Mouse (Mus musculus) heart, postnatal 4 days (tissue): ENCODE data around the gene Gal3st3. TPM values are rescaled to one million over a fixed set of nuclear protein-coding genes. Genes with fewer than 3 reads are reported as not detected.
"Not testable (repeated sequence)": the region's sequence is repeated elsewhere in the genome, so short reads cannot be mapped to it uniquely, and the experiment has no call there.

ENCODE experiments used
- DNase-seq: peaks from one replicate; pipeline ENCODE4 v3.0.0; 2021
- total RNA-seq, 2 experiments: library from RNA; stranded (reverse); gene quantifications; 2 replicates each; pipeline ENCODE4 v1.2.3; 2021

Gal3st3 gene
- total RNA-seq, 2 experiments from 2014 or later, result 7.4 to 9.3 TPM

DNA sequence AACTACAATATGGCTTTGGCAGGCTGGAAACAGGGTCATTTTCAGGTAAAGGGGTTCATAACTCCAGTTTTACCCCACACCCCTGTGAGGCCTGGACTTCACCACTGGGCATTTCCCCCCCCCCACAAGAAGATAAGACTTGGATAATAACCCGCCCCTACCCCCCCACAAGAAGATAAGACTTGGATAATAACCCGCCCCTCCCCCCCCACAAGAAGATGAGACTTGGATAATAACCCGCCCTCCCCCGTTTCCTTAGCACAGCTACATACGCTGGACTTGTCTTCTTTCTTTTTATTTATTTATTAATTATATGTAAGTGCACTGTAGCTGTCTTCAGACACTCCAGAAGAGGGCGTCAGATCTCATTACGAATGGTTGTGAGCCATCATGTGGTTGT lies 10.9 kb downstream of the Gal3st3 start:
- DNase-seq, result no peak

DNA sequence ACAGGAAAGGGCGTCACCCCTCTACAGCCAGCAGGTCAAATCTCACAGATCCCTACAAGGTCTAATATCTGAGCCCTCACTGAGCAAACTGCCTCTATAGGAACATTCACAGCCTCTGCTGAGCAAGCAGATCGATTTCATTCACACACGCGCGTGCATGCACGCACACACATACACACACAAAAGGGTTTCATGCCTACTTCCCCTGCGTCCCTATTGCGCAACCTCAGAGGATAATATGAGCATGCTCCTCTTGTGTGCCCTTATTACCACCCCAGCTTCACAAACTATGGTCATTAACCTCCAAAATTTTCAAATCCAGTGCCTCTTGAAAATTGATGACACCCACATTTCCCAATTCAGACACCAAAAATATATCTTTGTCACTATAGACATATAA lies 15.1 kb downstream of the Gal3st3 start:
- no peak for DNase-seq

DNA sequence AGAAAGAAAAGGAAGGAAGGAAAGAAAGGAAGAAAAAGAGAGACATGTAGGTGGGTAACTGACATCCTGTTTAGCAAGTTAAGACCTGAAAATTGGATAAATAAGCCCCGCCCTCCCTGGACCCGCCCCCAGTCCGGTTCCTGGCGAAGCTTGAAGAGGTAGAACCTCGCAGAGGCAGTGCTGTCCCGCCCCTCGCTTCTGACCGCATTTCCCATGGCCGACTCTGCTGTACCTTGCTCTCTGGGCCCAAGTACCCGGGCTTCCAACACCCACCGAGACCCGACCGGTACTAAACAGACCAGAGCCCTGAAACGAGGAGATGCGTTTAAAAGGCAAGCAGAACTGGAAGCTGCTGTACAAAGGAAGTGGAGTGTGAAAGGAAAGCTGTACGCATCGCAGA lies 25.7 kb downstream of the Gal3st3 start:
- peak; percentile 21 for DNase-seq

DNA sequence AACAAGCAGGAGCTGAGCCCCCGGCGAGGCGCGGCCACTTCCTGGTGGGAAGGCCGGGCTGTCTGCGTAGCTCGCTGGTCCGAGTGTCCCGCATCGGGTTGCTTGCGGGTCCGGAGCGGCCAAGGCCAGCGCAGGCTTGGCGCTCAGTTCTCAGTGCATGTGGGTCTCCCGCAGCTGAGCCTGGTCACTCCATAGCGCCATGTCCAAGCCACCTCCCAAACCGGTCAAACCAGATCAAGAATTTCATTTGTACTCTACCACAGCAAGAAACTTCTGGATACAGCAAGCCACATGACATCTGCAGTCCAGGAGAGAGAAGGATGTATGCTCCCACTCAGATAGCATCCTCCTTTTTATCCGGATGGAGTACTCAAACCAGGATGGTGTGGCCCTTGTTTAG lies 29.8 kb downstream of the Gal3st3 start:
- DNase-seq, result no peak

DNA sequence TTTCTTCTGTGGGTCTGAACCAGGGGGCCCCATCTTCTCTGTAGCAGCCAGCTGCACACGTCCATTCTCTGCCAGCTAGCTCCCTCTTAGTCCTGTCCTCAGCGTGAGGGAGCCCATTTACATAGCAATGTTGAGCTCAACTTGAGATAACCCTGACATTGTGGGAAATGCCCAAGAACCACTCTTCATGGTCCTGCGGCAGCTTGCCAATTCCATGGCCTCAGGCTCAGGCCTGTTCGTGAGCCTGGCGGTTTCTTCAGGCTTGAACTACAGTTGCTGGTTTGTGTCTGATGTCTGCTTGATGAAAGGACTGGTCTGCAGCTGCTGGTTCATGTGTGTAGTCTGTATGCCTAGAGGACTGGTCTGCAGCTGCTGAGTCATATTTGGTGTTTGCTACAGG lies 36.6 kb downstream of the Gal3st3 start:
- DNase-seq, result peak; percentile 38

DNA sequence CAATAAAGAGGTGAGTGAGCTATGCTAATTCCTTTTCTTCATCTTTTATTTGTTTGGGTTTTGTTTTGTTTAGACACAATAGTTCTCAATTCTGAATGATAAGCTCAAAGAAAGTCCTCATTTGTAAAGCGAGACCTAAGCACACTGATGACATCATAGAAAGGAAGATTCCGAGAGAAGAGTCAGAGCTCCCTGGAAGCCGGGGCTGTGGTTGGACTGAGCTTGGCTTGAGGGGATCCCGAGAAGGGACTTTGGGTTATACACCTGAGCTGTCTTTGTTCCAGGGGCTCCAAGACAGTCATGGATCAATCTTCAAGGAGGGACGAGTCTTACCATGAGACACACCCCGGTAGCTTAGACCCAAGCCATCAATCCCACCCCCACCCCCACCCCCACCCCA lies 37.3 kb downstream of the Gal3st3 start, which contains the start of gene Catsper1:
Gene Catsper1, plus strand, starts transcription at position 301 of the 400 bp plus-strand sequence.
- no peak for DNase-seq

DNA sequence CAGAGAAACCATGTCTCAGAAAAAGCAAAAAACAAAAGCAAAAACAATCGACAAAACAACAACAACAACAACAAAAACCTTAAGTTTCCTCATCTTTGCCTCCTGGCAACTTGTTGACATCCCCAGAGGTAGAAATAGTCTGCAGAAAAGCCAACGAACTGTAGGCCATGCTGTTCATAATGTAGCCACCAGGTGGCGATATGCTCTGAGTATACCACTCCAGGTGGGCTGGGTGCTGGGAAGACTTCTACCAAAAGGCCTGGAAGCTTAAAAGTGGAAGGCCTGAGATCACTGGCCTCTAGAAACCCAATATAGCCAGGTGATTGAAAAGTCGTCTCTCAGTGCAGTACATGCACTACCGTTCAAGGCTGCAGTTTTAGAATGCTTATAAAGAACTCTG lies 39.8 kb downstream of the Gal3st3 start:
- DNase-seq, result peak; percentile 87

DNA sequence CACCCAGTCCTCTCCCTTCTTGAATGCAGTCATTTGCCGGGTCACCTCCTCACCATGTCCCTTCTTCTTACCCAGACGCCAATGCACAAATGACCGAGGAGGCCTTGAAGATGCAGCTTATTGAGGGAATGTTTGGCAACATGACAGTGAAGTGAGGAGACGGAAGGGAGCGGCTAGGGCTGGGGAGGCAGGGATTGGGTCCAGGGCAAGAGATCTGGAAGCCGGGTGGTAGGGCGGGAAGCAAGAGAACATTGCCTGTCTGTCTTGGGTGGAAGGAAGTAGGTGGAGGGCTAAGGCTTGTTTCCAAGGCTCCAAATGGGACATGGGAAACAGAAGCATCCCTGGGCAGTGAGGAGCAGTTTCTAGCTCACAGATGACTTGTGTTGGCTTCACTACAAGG lies 43.2 kb downstream of the Gal3st3 start:
- no peak for DNase-seq

DNA sequence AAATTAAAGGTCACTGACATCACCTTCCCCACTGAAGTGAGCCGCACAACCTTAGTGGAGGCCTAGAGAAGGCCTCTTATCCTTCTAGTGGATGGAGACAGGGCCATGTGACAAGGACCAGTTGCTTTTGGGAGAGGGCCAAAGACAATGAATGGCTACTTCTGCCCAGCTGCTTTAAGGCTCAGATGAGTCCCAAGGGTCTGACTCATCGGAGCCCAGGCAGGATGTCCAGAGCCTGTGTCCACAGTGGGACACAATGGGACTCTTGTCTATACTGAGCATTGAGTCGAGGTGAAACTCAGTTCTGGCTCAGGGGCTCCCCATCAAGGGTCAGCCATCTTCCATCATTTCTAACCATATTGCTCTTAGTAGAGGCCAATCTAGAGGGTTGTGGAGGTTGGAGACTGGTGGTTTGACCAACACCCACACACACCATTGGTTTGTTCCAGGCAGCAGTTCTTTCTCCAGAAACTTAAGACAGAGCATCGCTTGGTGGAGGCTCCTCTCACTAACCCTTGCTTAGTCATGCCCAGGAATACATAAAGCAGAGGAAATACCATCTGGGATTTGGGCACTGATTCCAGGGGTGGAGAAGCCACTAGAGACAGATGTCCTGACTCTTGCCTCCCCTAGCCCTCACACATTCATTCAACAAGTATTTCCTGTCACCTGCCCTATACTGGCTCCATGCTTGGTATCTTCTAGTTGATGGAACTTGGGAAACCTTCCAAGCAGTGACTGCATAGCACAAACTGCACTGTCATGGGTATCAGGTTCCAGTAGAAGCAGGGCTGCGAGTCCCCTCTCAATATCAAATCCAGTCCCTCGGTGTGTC lies 47.4 kb downstream of the Gal3st3 start:
- DNase-seq, result peak; percentile 61

DNA sequence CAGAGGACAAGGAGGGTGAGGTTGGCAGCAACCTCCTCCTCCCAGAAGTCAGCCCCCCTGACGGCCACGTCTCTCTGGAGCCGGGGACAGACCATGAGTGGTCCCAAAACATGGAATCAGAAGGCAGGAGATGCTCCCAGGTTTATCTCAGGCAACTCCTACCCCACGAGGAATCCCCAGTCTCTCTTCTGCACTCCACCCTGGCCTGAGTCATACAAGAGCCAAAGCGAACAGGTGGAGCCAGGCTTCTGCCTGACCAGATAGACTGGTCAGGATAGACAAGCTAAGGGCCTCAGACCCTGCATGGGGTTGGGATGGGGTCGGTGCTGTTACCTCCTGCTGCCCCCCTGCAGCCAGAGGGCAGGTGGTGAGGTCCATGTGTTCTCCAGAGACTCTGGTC lies 49.9 kb downstream of the Gal3st3 start:
- no peak for DNase-seq

DNA sequence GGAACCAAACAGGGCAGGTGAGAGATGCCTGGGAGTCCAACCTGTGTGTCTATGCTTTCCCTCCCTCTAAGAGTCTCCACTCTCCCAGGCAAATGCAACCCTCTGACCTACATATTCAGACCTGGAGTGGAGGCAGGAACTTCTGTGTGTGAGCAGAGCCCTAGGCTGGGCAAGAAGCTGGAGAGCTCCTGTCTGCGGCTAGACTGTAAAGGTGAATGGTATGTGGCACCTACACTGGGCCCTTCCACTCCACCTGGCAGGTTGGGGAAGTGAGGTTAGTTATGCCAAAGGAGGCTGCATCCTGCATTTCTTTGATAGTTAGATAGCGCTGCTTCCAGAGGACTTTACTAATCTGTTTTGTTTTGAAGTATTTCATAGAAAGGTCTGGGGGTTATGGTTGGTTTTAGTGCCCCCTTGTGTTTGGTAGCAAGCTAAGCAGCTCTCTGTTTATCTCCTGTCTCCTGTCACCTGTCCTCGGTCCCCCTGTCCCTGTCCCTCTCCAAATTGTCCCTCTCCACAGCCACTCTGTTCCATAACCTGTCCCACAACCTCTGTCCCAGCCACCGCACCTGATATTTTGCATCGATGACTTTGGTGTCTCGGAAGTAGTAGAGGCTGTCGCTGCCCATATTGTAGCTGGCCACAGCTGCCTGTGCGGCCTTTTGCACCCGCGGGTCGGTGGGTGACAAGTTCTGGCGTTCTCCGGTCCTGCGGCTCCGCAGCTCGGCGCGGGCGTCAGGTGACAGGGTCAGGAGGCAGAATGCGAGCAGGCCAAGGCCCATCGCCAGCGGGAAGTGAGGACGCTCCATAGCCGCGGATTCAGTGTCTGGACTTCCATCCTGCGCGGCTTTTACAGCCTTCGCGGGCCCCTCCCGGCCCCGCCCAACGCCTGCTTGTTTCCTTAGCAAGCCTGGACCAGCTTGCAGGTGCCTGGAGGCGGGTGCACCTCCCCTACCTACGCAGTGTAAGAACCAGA lies 50.7 kb downstream of the Gal3st3 start:
- DNase-seq, result peak; percentile 22

DNA sequence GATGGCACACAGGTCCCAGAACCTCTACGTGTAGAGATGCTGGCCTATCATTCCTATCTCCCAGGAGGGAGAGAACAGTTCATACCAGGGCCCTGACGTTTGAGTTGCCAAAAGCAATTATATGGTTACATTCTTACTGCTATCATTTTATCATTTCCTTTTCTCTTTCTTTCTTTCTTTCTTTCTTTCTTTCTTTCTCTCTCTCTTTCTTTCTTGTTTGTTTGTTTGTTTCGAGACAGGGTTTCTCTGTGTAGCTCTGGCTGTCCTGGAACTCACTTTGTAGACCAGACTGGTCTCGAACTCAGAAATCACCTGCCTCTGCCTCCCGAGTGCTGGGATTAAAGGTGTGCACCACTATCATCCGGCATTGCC lies 51.4 kb downstream of the Gal3st3 start, which contains the start of gene Cst6:
Gene Cst6, minus strand, starts transcription at position 73 of the 372 bp plus-strand sequence.
- not testable (repeated sequence) for DNase-seq

DNA sequence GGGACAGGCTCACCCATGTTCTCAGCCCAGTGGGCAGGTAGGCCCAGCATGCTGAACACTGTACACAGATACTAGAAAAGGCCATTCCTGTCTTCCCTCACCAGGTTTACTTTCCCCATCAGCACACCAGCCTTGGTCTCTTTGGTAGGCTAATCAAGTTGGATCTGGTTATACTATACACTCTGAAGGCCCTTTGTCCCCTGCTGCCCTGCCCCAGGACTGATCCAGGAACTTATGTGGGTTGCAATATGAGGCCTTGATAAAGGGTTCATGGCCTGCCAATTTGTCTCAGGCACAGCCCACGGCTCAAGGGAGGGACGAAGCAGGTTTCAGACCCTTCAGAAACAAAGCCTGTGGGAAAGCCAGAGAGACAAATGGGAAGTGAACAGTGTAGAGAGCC lies 55.5 kb downstream of the Gal3st3 start:
- no peak for DNase-seq

DNA sequence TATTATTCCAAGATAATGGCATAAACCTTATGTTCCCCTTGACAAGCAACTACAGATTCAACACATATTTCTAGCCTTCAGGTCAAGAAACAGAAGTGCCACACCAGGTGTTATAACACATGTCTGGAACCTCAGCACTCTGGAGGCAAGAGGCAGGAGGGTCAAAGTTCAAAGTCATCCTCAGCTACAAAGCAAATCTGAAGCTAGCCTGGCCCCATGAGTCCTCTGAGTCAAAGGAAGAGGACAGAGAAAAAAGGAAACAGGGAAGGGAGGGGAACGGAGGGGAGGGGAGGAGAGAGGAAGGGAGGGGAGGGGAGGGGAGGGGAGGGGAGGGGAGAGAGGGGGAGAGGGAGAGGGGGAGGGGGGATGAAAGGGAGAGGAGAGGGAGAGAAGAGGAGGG lies 57.9 kb downstream of the Gal3st3 start:
- no peak for DNase-seq

Other genes starting within 250 kb of the Gal3st3 start
- gene Rin1, start 247.8 kb upstream of the Gal3st3 start, total RNA-seq, result 1 to 10 TPM; 2.2 to 2.9 TPM
- 10 to 100 TPM; 25.8 to 27.1 TPM for gene Cd248, start 230.3 kb upstream of the Gal3st3 start, total RNA-seq
- 1 to 10 TPM; 3.8 to 4.1 TPM for gene Tmem151a, start 212.8 kb upstream of the Gal3st3 start, total RNA-seq
- gene Yif1a, start 209.8 kb upstream of the Gal3st3 start, total RNA-seq, result 10 to 100 TPM; 70.2 to 72.5 TPM
- 1 to 10 TPM; 1.8 to 2.1 TPM for gene Cnih2, start 199.8 kb upstream of the Gal3st3 start, total RNA-seq
- 100 to 1,000 TPM; 188 to 191 TPM for gene Rab1b, start 191.3 kb upstream of the Gal3st3 start, total RNA-seq
- gene Klc2, start 179.8 kb upstream of the Gal3st3 start, total RNA-seq, result 10 to 100 TPM; 43.7 to 43.8 TPM
- gene Pacs1, start 25.2 kb upstream of the Gal3st3 start, total RNA-seq, result 10 to 100 TPM; 27.6 to 28.7 TPM
- 100 to 1,000 TPM; 136 to 139 TPM for gene Sf3b2, start 2.9 kb upstream of the Gal3st3 start, total RNA-seq
- gene Catsper1, start 37.4 kb downstream of the Gal3st3 start, total RNA-seq, result not detected
- gene Cst6, start 51.2 kb downstream of the Gal3st3 start, total RNA-seq, result 1 to 10 TPM in 1 of 2 experiments, under 1 TPM in 1; 0.81 to 3.0 TPM
- 10 to 100 TPM; 35.0 to 37.3 TPM for gene Eif1ad, start 68.4 kb downstream of the Gal3st3 start, total RNA-seq
- gene Banf1, start 68.8 kb downstream of the Gal3st3 start, total RNA-seq, result 100 to 1,000 TPM; 234 to 244 TPM
- gene Sart1, start 90.4 kb downstream of the Gal3st3 start, total RNA-seq, result 10 to 100 TPM; 52.6 to 54.1 TPM
- gene Tsga10ip, start 104.2 kb downstream of the Gal3st3 start, total RNA-seq, result under 1 TPM; 0.45 to 0.48 TPM
- 100 to 1,000 TPM; 231 to 246 TPM for gene Drap1, start 126.6 kb downstream of the Gal3st3 start, total RNA-seq
- 10 to 100 TPM; 35.2 to 35.3 TPM for gene AI837181, start 126.8 kb downstream of the Gal3st3 start, total RNA-seq
- gene Fosl1, start 149.2 kb downstream of the Gal3st3 start, total RNA-seq, result not detected
- 10 to 100 TPM; 13.5 to 13.9 TPM for gene Ccdc85b, start 159.6 kb downstream of the Gal3st3 start, total RNA-seq
- gene Fibp, start 162.3 kb downstream of the Gal3st3 start, total RNA-seq, result 100 to 1,000 TPM; 106 to 118 TPM
- gene Ctsw, start 170.2 kb downstream of the Gal3st3 start, total RNA-seq, result under 1 TPM; 0.24 to 0.50 TPM
- 10 to 100 TPM; 36.7 to 37.8 TPM for gene Efemp2, start 175.6 kb downstream of the Gal3st3 start, total RNA-seq
- 10 to 100 TPM; 27.9 to 32.9 TPM for gene Mus81, start 190.1 kb downstream of the Gal3st3 start, total RNA-seq
- gene Cfl1, start 192.1 kb downstream of the Gal3st3 start, total RNA-seq, result 100 to 1,000 TPM; 719 to 727 TPM
- 1 to 10 TPM; 1.5 to 2.1 TPM for gene 1700020D05Rik, start 205.5 kb downstream of the Gal3st3 start, total RNA-seq
- gene Snx32, start 212.2 kb downstream of the Gal3st3 start, total RNA-seq, result 1 to 10 TPM; 7.8 to 7.9 TPM